Mouse (Mus musculus): ENCODE results near the gene Apol10b.

GRCm38 (mm10) chr15:77598429-77598828 is 2.5 kb upstream of the Apol10b start:
- TF ChIP-seq EP300 (IDR thresholded peaks at IDR 0.05; ENCODE audit: low read length), result no peak
- no peak for TF ChIP-seq E2F4 (IDR thresholded peaks at IDR 0.05; ENCODE audit: insufficient replicate concordance, low read depth, low read length)
- no peak for TF ChIP-seq CTCF (conservative IDR thresholded peaks at IDR 0.05 in 1 of 2, IDR thresholded peaks at IDR 0.05 in 1 of 2; ENCODE audit: low read depth in 2 of 2, low read length in 2 of 2)
- TF ChIP-seq ZMIZ1 (IDR thresholded peaks at IDR 0.05; ENCODE audit: low read depth, low read length), result no peak
- no peak for TF ChIP-seq HCFC1 (IDR thresholded peaks at IDR 0.05; ENCODE audit: low read depth, low read length)
- no peak for TF ChIP-seq POLR2A (IDR thresholded peaks at IDR 0.05; ENCODE audit: low read depth, low read length)
- no peak for TF ChIP-seq POLR2AphosphoS2 (IDR thresholded peaks at IDR 0.05; ENCODE audit: low read depth, low read length)
- no peak for TF ChIP-seq ZNF384 (IDR thresholded peaks at IDR 0.05; ENCODE audit: low read depth, low read length)
- TF ChIP-seq CHD2 (IDR thresholded peaks at IDR 0.05; ENCODE audit: low read length), result no peak
- TF ChIP-seq TBP (conservative IDR thresholded peaks at IDR 0.05; ENCODE audit: low read depth, low read length), result no peak
- TF ChIP-seq USF1 (IDR thresholded peaks at IDR 0.05; ENCODE audit: low read depth, low read length), result no peak
- no peak for TF ChIP-seq JUND (conservative IDR thresholded peaks at IDR 0.05; ENCODE audit: low read depth, low read length)

Data from CH12.LX (cell line).